Mouse (Mus musculus) retina, embryonic 14.5 days (tissue): ENCODE data around the gene Ampd3.
A peak's percentile ranks its signal among the peaks of the same experiment; 100 is the strongest.

Source experiments
- DNase-seq: peaks from one replicate; pipeline ENCODE4 v3.0.0-alpha.2; 2015; ENCODE audit warnings: low spot score

Gene Ampd3

GRCm38 (mm10) chr7:110843916-110844874 is 76.2 kb downstream of the Ampd3 start, which contains the start of gene Rnf141:
TSS of gene Rnf141 (minus strand) at chr7:110844457.
- DNase-seq = peak; percentile 96

DNA sequence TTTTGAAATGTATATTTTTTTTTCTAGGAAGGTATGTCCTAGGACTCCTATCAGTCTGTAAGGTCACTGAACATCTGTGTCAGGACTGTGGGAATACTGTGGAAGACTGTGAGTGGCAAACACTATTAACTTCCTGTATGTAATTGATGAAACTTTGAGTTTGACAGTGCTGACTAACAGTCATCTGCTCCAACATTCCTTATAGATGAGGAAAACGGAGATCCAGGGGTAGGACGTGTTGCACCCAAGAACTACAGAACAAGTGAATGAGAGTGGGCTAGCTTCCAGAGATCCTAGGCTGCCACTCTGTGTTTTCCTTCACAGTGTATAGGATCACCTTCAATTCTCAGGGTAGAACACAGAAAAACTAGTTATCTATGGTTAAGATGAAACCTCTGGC is 79.3 kb downstream of the Ampd3 start:
- no peak for DNase-seq

GRCm38 (mm10) chr7:110848371-110848770 is 80.4 kb downstream of the Ampd3 start:
- no peak for DNase-seq

GRCm38 (mm10) chr7:110851541-110852203 is 83.7 kb downstream of the Ampd3 start:
- DNase-seq = no peak

DNA sequence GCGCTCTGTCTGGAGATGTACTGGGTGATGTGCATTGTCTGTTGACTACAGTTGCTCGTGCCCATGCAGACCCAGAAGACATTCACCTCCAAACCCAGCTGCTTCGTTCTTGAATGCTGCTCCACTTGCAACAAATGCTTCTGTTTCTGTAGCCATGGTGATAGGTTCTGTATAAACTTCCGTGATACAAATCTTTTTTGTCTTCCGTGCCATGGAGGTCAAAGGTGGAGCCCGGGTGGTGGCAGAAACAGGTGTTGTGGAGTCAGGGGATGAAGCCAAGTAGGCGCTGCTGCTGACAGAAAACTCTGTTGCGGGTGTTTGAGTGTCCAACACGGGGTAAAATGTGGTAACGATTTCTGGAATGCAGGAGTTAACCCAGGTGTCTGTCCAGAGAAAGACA is 85.6 kb downstream of the Ampd3 start:
- DNase-seq = no peak

DNA sequence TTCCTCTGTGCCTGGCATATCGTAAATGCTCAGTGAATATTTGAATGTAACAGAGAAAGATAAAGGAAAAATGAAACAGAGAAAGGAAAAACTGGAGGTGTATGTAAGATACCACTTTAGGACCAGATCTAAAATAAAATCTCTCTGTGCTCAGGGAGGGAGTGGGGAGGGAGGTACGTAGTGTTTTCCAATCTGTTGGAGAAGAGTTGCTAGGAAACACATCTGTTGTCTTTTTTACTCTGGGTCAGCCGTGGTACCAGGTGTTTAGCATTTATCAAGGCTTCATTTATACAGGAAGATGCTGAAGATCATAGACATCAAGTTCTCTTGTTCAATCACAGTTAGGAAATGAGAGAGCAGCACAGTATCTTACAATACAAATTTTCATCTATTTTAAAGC is 86.5 kb downstream of the Ampd3 start:
- no peak for DNase-seq

- DNase-seq = no peak
These were observed 87.0 kb downstream of the Ampd3 start for GRCm38 (mm10) chr7:110854927-110855546.

- DNase-seq = no peak
These were observed 87.6 kb downstream of the Ampd3 start for GRCm38 (mm10) chr7:110855604-110856003.

- DNase-seq = no peak
These were observed 92.1 kb downstream of the Ampd3 start for GRCm38 (mm10) chr7:110860129-110860528.
